In genomic region chr4:136177612-136178474, GRCm38 (mm10) we compare ENCODE assay signal across 8 mouse cellular contexts. TPM values are rescaled to one million over a fixed set of nuclear protein-coding genes. Genes with fewer than 3 reads are reported as not detected.
A peak's percentile ranks its signal among the peaks of the same experiment; 100 is the strongest.
DNase-seq lines count a peak whose midpoint lies in the region; ATAC-seq and TF ChIP-seq lines count a peak whose summit lies in the region.

No protein-coding gene starts in this region.

- H3K9me3 ChIP-seq in ES-Bruce4 (replicated peaks; ENCODE audit: control insufficient read depth, insufficient read depth, low read length, poor library complexity, severe bottlenecking): no peaks in the 10 kb centered on the region
- no peaks in the 10 kb centered on the region for H3K9me3 ChIP-seq in kidney, embryonic 15.5 days (replicated peaks)
- H3K9me3 ChIP-seq in stomach, embryonic 15.5 days: no peaks in the 10 kb centered on the region

- 0 out of 2 replicates have a peak overlapping the region, but pooled peaks have one; percentile 24 for H3K9ac ChIP-seq in ES-Bruce4 (ENCODE audit: low read depth, poor library complexity, severe bottlenecking)
- no peak overlapping the region for H3K9ac ChIP-seq in kidney, embryonic 15.5 days
- no peak overlapping the region for H3K9ac ChIP-seq in stomach, embryonic 15.5 days

- peak overlapping the region; percentile 84 for H3K27ac ChIP-seq in ES-Bruce4 (ENCODE audit: insufficient read depth, low read length)
- H3K27ac ChIP-seq in kidney, embryonic 15.5 days: peak overlapping the region; percentile 74
- H3K27ac ChIP-seq in stomach, embryonic 15.5 days: peak overlapping the region; percentile 77
- no peak overlapping the region for H3K27ac ChIP-seq in layer of hippocampus, adult 2 months

- WGBS in kidney, embryonic 15.5 days: 57% methylated on average over 11 of the region's 11 CpGs
- WGBS in stomach, embryonic 15.5 days: 33% methylated on average over 11 of the region's 11 CpGs

- no peaks in the 10 kb centered on the region for H3K27me3 ChIP-seq in ES-Bruce4 (ENCODE audit: control insufficient read depth, insufficient read depth, low read length, poor library complexity, severe bottlenecking)
- no peaks in the 10 kb centered on the region for H3K27me3 ChIP-seq in kidney, embryonic 15.5 days
- no peaks in the 10 kb centered on the region for H3K27me3 ChIP-seq in stomach, embryonic 15.5 days (replicated peaks)

- peak; percentile 42; the same call in 1 of the 2 replicates for ATAC-seq in kidney, embryonic 15.5 days (replicated peaks; ENCODE audit: low FRiP score)
- ATAC-seq in stomach, embryonic 15.5 days (ENCODE audit: insufficient read depth, low FRiP score, low read depth): peak; percentile 75

- TF ChIP-seq EP300 in ES-Bruce4 (IDR thresholded peaks at IDR 0.05; ENCODE audit: insufficient read depth, low read depth, low read length): peak; percentile 74

- DNase-seq in adrenal gland, postnatal 25 days: peak; percentile 56
- peak; percentile 62 to 74 for DNase-seq in heart, adult 18-20 months
- DNase-seq in lung, postnatal 14 days: peak; percentile 84
- no peak for DNase-seq in layer of hippocampus, adult 2 months (ENCODE audit: low spot score in 2 of 2)
- no peak for DNase-seq in layer of hippocampus, adult 11-12 months (ENCODE audit: low spot score)

- no peak for TF ChIP-seq CTCF in ES-Bruce4 (IDR thresholded peaks at IDR 0.05; ENCODE audit: low read depth, low read length)
- TF ChIP-seq CTCF in layer of hippocampus, adult 2 months (conservative IDR thresholded peaks at IDR 0.05): no peak

- H3K4me1 ChIP-seq in ES-Bruce4 (ENCODE audit: control insufficient read depth, insufficient read depth, low read length): peaks cover 18% of the 10 kb centered on the region
- peaks cover 74% of the 10 kb centered on the region for H3K4me1 ChIP-seq in kidney, embryonic 15.5 days
- H3K4me1 ChIP-seq in stomach, embryonic 15.5 days: peaks cover 74% of the 10 kb centered on the region

- H3K4me2 ChIP-seq in kidney, embryonic 15.5 days: 0 out of 2 replicates have a peak overlapping the region, but pooled peaks have one; percentile 1
- peak overlapping the region; percentile 21; the same call in 1 of the 2 replicates for H3K4me2 ChIP-seq in stomach, embryonic 15.5 days

- no peak for TF ChIP-seq POLR2A in ES-Bruce4 (IDR thresholded peaks at IDR 0.05; ENCODE audit: insufficient read depth, low read length)

- H3K36me3 ChIP-seq in ES-Bruce4 (ENCODE audit: control insufficient read depth, insufficient read depth, low read length, poor library complexity, severe bottlenecking): no peaks in the 10 kb centered on the region
- peaks cover 4% of the 10 kb centered on the region; the same call in 1 of the 2 replicates for H3K36me3 ChIP-seq in kidney, embryonic 15.5 days
- no peaks in the 10 kb centered on the region for H3K36me3 ChIP-seq in stomach, embryonic 15.5 days

- H3K4me3 ChIP-seq in ES-Bruce4 (ENCODE audit: low read depth, low read length): no peak overlapping the region
- no peak overlapping the region for H3K4me3 ChIP-seq in kidney, embryonic 15.5 days (replicated peaks)
- 0 out of 2 replicates have a peak overlapping the region, but pooled peaks have one; percentile 6 for H3K4me3 ChIP-seq in stomach, embryonic 15.5 days (replicated peaks)
- H3K4me3 ChIP-seq in layer of hippocampus, adult 2 months: no peak overlapping the region

RNA-seq across cellular contexts. Expression of gene E2f2, which starts 5.6 kb away (rescaled TPM):
- polyA plus RNA-seq in ES-Bruce4 (2011; ENCODE audit: insufficient read depth, insufficient read length, low read depth, missing spikeins): 3.1 and 6.3 TPM in 2 replicates
- 4.1 and 4.8 TPM in 2 replicates for total RNA-seq in adrenal gland, postnatal 25 days (2021)
- total RNA-seq in heart, adult 18-20 months (2021): 1 to 10 TPM; 1.3 to 1.4 TPM
- 9.7 and 10.5 TPM in 2 replicates for polyA plus RNA-seq in kidney, embryonic 15.5 days (2015; fragmentation: Nextera tagmentation; extraction: Ambion mirVana)
- polyA plus RNA-seq in stomach, embryonic 15.5 days (2015; fragmentation: Nextera tagmentation; extraction: Ambion mirVana): 8.6 and 11.4 TPM in 2 replicates
- total RNA-seq in layer of hippocampus, adult 2 months (2021): 1 to 10 TPM in 1 of 2 experiments, under 1 TPM in 1; 0.74 to 1.5 TPM

RNA-seq across cellular contexts. Expression of gene Asap3, which starts 28.3 kb away (rescaled TPM):
- polyA plus RNA-seq in ES-Bruce4 (2011; ENCODE audit: insufficient read depth, insufficient read length, low read depth, missing spikeins): 7.2 and 9.3 TPM in 2 replicates
- 1.8 and 2.8 TPM in 2 replicates for total RNA-seq in adrenal gland, postnatal 25 days (2021)
- 1 to 10 TPM; 7.6 to 9.1 TPM for total RNA-seq in heart, adult 18-20 months (2021)
- polyA plus RNA-seq in kidney, embryonic 15.5 days (2015; fragmentation: Nextera tagmentation; extraction: Ambion mirVana): 4.5 and 6.0 TPM in 2 replicates
- 6.4 and 7.8 TPM in 2 replicates for polyA plus RNA-seq in stomach, embryonic 15.5 days (2015; fragmentation: Nextera tagmentation; extraction: Ambion mirVana)
- total RNA-seq in layer of hippocampus, adult 2 months (2021): 1 to 10 TPM; 2.5 to 3.1 TPM

RNA-seq across cellular contexts. Expression of gene Id3, which starts 34.5 kb away (rescaled TPM):
- polyA plus RNA-seq in ES-Bruce4 (2011; ENCODE audit: insufficient read depth, insufficient read length, low read depth, missing spikeins): 9.6 and 11.0 TPM in 2 replicates
- total RNA-seq in adrenal gland, postnatal 25 days (2021): 59.6 and 78.0 TPM in 2 replicates
- total RNA-seq in heart, adult 18-20 months (2021): 10 to 100 TPM; 58.3 to 64.3 TPM
- polyA plus RNA-seq in kidney, embryonic 15.5 days (2015; fragmentation: Nextera tagmentation; extraction: Ambion mirVana): 862 and 905 TPM in 2 replicates
- polyA plus RNA-seq in stomach, embryonic 15.5 days (2015; fragmentation: Nextera tagmentation; extraction: Ambion mirVana): 274 and 292 TPM in 2 replicates
- total RNA-seq in layer of hippocampus, adult 2 months (2021): 10 to 100 TPM; 45.1 to 47.4 TPM

Comparison
In these comparisons a context has a peak if more than half of its experiments do, and no peak if none do; other contexts are left out.
1. DNase-seq: peak in adrenal gland, postnatal 25 days (single experiment), heart, adult 18-20 months (2 of 2) and lung, postnatal 14 days (single experiment); none in layer of hippocampus, adult 2 months (0 of 2) and layer of hippocampus, adult 11-12 months (single experiment).